In genomic region chr10:8762771-8763170, GRCm38 (mm10) we compare ENCODE assay signal across 8 mouse cellular contexts.
DNase-seq lines count a peak whose midpoint lies in the region; ATAC-seq and TF ChIP-seq lines count a peak whose summit lies in the region.

No protein-coding gene starts in this region.

- H3K4me1 ChIP-seq in heart, adult 2 months (ENCODE audit: control insufficient read depth, insufficient read depth, low read length): peaks cover 23% of the 10 kb centered on the region
- peaks cover 12% of the 10 kb centered on the region; the same call in 1 of the 2 replicates for H3K4me1 ChIP-seq in forebrain, embryonic 11.5 days (replicated peaks; ENCODE audit: control insufficient read depth, insufficient read depth, low read length)
- peaks cover 24% of the 10 kb centered on the region for H3K4me1 ChIP-seq in hindbrain, embryonic 16.5 days (ENCODE audit: control insufficient read depth, insufficient read depth, low read depth, low read length)

- H3K27ac ChIP-seq in heart, adult 2 months: peak overlapping the region; percentile 70
- H3K27ac ChIP-seq in forebrain, embryonic 11.5 days (ENCODE audit: low read depth, low read length): no peak overlapping the region
- H3K27ac ChIP-seq in hindbrain, embryonic 16.5 days (ENCODE audit: low read depth, low read length): no peak overlapping the region

- no peaks in the 10 kb centered on the region for H3K9me3 ChIP-seq in forebrain, embryonic 11.5 days (ENCODE audit: control insufficient read depth, low read length)
- H3K9me3 ChIP-seq in hindbrain, embryonic 16.5 days (ENCODE audit: control insufficient read depth, low read length): no peaks in the 10 kb centered on the region

- intact Hi-C loops in heart, adult 2 months (cut with DNase I): no loop called here

- H3K27me3 ChIP-seq in heart, adult 2 months (ENCODE audit: control insufficient read depth, insufficient read depth, low read length): no peaks in the 10 kb centered on the region
- H3K27me3 ChIP-seq in forebrain, embryonic 11.5 days (ENCODE audit: control insufficient read depth, insufficient read depth, low read length): no peaks in the 10 kb centered on the region
- no peaks in the 10 kb centered on the region for H3K27me3 ChIP-seq in hindbrain, embryonic 16.5 days (replicated peaks; ENCODE audit: control insufficient read depth, insufficient read depth, low read length)

- DNase-seq in heart, adult 2 months: peak; percentile 46 to 54
- DNase-seq in heart, postnatal 4 days: no peak
- DNase-seq in forebrain, embryonic 11.5 days (ENCODE audit: low spot score): no peak
- DNase-seq in neural tube, embryonic 10.5 days (ENCODE audit: extremely low spot score, low spot score): peak; percentile 44
- DNase-seq in frontal cortex, adult 2 months (ENCODE audit: extremely low spot score in 1 of 2, low spot score in 1 of 2): no peak
- DNase-seq in urinary bladder, postnatal 25 days (ENCODE audit: low spot score): no peak
- no peak for DNase-seq in right cerebral cortex, postnatal 36 days (ENCODE audit: low spot score in 2 of 2)

- 24% methylated on average over 12 of the region's 12 CpGs for WGBS in heart, adult 2 months
- 23% methylated on average over 12 of the region's 12 CpGs for WGBS in forebrain, embryonic 11.5 days
- 19% methylated on average over 12 of the region's 12 CpGs for WGBS in hindbrain, embryonic 16.5 days

- no peak for TF ChIP-seq EP300 in heart, adult 2 months (IDR thresholded peaks at IDR 0.05; ENCODE audit: insufficient read depth, low read depth, low read length)

- H3K4me3 ChIP-seq in heart, adult 2 months: peak overlapping the region; percentile 48
- H3K4me3 ChIP-seq in forebrain, embryonic 11.5 days (ENCODE audit: low read depth, low read length): no peak overlapping the region
- H3K4me3 ChIP-seq in hindbrain, embryonic 16.5 days (ENCODE audit: low read length): peak overlapping the region; percentile 36

- peak overlapping the region; percentile 53; the same call in 1 of the 2 replicates for H3K4me2 ChIP-seq in forebrain, embryonic 11.5 days (ENCODE audit: low read depth, low read length, severe bottlenecking)
- peak overlapping the region; percentile 45 for H3K4me2 ChIP-seq in hindbrain, embryonic 16.5 days (ENCODE audit: low read length)

- ATAC-seq in forebrain, embryonic 11.5 days (replicated peaks; ENCODE audit: low FRiP score): peak; percentile 43
- ATAC-seq in hindbrain, embryonic 16.5 days: no peak

- no peak for TF ChIP-seq POLR2A in heart, adult 2 months (IDR thresholded peaks at IDR 0.05; ENCODE audit: insufficient read depth, low read depth, low read length)

- no peaks in the 10 kb centered on the region for H3K36me3 ChIP-seq in heart, adult 2 months (ENCODE audit: control insufficient read depth, insufficient read depth, low read length)
- H3K36me3 ChIP-seq in forebrain, embryonic 11.5 days (ENCODE audit: control insufficient read depth, insufficient read depth, low read length): no peaks in the 10 kb centered on the region
- no peaks in the 10 kb centered on the region for H3K36me3 ChIP-seq in hindbrain, embryonic 16.5 days (ENCODE audit: control insufficient read depth, insufficient read depth, low read length)

- no peak for TF ChIP-seq CTCF in heart, adult 2 months (IDR thresholded peaks at IDR 0.05)

- H3K79me2 ChIP-seq in heart, adult 2 months (replicated peaks; ENCODE audit: control insufficient read depth, insufficient read depth, low read length): no peaks in the 10 kb centered on the region

- peak overlapping the region; percentile 43; the same call in 1 of the 2 replicates for H3K9ac ChIP-seq in heart, adult 2 months (ENCODE audit: low read depth, low read length)
- no peak overlapping the region for H3K9ac ChIP-seq in forebrain, embryonic 11.5 days (ENCODE audit: low read length)
- H3K9ac ChIP-seq in hindbrain, embryonic 16.5 days (ENCODE audit: low read depth, low read length): no peak overlapping the region

Comparison
In these comparisons a context has a peak if more than half of its experiments do, and no peak if none do; other contexts are left out.
1. DNase-seq: peak in heart, adult 2 months (2 of 2) and neural tube, embryonic 10.5 days (single experiment); none in heart, postnatal 4 days (single experiment), forebrain, embryonic 11.5 days (single experiment), frontal cortex, adult 2 months (0 of 2), urinary bladder, postnatal 25 days (single experiment) and right cerebral cortex, postnatal 36 days (0 of 2).